11 mouse cellular contexts compared by ENCODE assay signal in genomic region chr2:25310180-25310579, GRCm38 (mm10).
"Had no signal": no experiment of that assay in that cellular context is flagged by ENCODE, and none has a peak within 500 bp of the region (broad histone marks: within the 10 kb centered on the region; RNA-seq: fewer than 3 reads in every experiment).

No protein-coding gene starts in this region.

- H3K4me3 ChIP-seq: layer of hippocampus, adult 2 months; limb, embryonic 13.5 days; midbrain, embryonic 15.5 days; neural tube, embryonic 15.5 days had no signal

- DNase-seq: kidney, postnatal 10 days; kidney, postnatal 4 days; left cerebral cortex, postnatal 4 days; lung, adult 18-20 months; lung, postnatal 36 days; thymus, adult 18-20 months; thymus, postnatal 14 days had no signal

- H3K36me3 ChIP-seq: limb, embryonic 13.5 days had no signal

- H3K9me3 ChIP-seq: limb, embryonic 13.5 days; midbrain, embryonic 15.5 days; neural tube, embryonic 15.5 days had no signal
